ENCODE assay signal across 21 mouse cellular contexts in the genomic region with DNA sequence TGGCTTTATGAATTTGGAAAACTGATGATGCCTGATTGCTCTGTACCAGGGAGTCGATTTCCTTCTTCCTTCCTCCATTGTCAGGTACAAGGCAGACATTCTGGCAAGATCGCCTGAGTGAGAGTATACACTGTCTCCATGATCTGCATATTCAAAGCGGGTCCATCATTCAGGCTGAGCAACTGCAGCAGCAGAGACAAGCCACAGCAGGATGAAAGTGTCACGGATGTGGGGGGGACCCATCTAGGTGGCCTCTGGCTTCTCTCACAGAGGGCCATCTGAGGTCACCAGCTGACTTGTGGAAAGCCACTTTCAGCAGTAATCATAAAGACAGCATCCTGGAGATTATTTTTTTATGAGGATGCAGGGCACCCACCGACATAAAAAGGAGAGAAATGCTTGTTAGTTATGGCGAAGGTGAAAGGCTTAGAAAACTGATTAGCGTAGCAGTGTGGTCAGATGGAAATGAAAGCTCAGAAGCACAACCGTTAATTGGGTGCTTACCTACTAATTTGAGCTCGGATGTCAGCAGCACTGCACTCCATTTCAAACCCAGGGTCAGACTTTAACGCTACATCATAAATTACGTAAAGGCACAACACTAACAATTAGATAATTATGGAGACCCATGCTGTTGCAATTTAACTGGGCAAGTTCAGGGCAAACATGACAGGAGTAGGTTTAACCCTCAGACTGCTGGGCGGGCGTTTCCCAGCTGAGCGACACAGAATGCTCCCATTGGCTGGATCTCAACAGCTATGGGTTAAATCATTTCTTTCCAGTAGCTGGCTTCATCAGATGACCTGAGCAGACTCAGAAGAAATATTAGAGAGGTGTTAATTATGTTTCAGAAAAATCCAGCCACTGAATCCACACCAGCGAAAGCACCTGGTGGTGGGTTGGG.
DNase-seq lines count a peak whose midpoint lies in the region; TF ChIP-seq lines count a peak whose summit lies in the region.
"Had no signal": no experiment of that assay in that cellular context is flagged by ENCODE, and none has a peak within 500 bp of the region (broad histone marks: within the 10 kb centered on the region; RNA-seq: fewer than 3 reads in every experiment).

No protein-coding gene starts in this region.

- no peak overlapping the region for H3K27ac ChIP-seq in limb, embryonic 10.5 days
- H3K27ac ChIP-seq: heart, adult 2 months; heart, embryonic 15.5 days; hindbrain, embryonic 15.5 days had no signal

- no peaks in the 10 kb centered on the region for H3K9me3 ChIP-seq in limb, embryonic 10.5 days (replicated peaks)
- H3K9me3 ChIP-seq: heart, embryonic 15.5 days; hindbrain, embryonic 15.5 days had no signal

- peaks cover 31% of the 10 kb centered on the region for H3K4me1 ChIP-seq in limb, embryonic 10.5 days
- H3K4me1 ChIP-seq: heart, embryonic 15.5 days had no signal

- peaks cover 72% of the 10 kb centered on the region for H3K27me3 ChIP-seq in limb, embryonic 10.5 days (ENCODE audit: low read depth, poor library complexity, severe bottlenecking)
- H3K27me3 ChIP-seq: heart, embryonic 15.5 days; hindbrain, embryonic 15.5 days had no signal

- 27% methylated on average over 15 of the region's 15 CpGs for WGBS in limb, embryonic 10.5 days

- TF ChIP-seq POLR2A in brain, embryonic 14.5 days (IDR thresholded peaks at IDR 0.05; ENCODE audit: borderline replicate concordance, extremely low read depth, insufficient read depth, insufficient read length, poor library complexity, severe bottlenecking) = no peak

- DNase-seq in embryo, embryonic 10 days (ENCODE audit: low spot score) = peak; percentile 7
- no peak for DNase-seq in embryo, embryonic 11 days
- peak; percentile 11 for DNase-seq in kidney, postnatal 10 days
- no peak for DNase-seq in kidney, adult 8-10 months
- DNase-seq in brain, embryonic 14.5 days (ENCODE audit: low read depth) = peak; percentile 72
- peak; percentile 58 for DNase-seq in limb, embryonic 10.5 days (ENCODE audit: low spot score)
- no peak for DNase-seq in cerebellum, adult 11 months
- no peak for DNase-seq in left cerebral cortex, adult 18-20 months (ENCODE audit: low spot score in 2 of 2)
- DNase-seq: adrenal gland, adult 8-10 months; cerebellum, adult 11-12 months; cerebellum, postnatal 25 days; gastrocnemius, postnatal 10 days; heart, adult 2 months; heart, postnatal 4 days; kidney, postnatal 25 days; layer of hippocampus, adult 9-11 months; liver; right cerebral cortex, adult 18-20 months; thymus, postnatal 25 days had no signal

- no peak for TF ChIP-seq CTCF in brain, embryonic 14.5 days (IDR thresholded peaks at IDR 0.05; ENCODE audit: borderline replicate concordance, extremely low read depth, insufficient read depth, insufficient read length)

- H3K4me3 ChIP-seq in limb, embryonic 10.5 days = peak overlapping the region; percentile 16; the same call in 1 of the 2 replicates
- H3K4me3 ChIP-seq: heart, adult 2 months; heart, embryonic 15.5 days; hindbrain, embryonic 15.5 days had no signal

- H3K36me3 ChIP-seq in limb, embryonic 10.5 days = no peaks in the 10 kb centered on the region
- H3K36me3 ChIP-seq: heart, embryonic 15.5 days; hindbrain, embryonic 15.5 days had no signal

Comparison
In these comparisons a context has a peak if more than half of its experiments do, and no peak if none do; other contexts are left out.
1. DNase-seq: peak in embryo, embryonic 10 days (single experiment), kidney, postnatal 10 days (single experiment), brain, embryonic 14.5 days (single experiment) and limb, embryonic 10.5 days (single experiment); none in embryo, embryonic 11 days (single experiment), kidney, adult 8-10 months (0 of 2), cerebellum, adult 11 months (single experiment) and left cerebral cortex, adult 18-20 months (0 of 2).